ENCODE assay signal across 1 mouse cellular context in the genomic region with DNA sequence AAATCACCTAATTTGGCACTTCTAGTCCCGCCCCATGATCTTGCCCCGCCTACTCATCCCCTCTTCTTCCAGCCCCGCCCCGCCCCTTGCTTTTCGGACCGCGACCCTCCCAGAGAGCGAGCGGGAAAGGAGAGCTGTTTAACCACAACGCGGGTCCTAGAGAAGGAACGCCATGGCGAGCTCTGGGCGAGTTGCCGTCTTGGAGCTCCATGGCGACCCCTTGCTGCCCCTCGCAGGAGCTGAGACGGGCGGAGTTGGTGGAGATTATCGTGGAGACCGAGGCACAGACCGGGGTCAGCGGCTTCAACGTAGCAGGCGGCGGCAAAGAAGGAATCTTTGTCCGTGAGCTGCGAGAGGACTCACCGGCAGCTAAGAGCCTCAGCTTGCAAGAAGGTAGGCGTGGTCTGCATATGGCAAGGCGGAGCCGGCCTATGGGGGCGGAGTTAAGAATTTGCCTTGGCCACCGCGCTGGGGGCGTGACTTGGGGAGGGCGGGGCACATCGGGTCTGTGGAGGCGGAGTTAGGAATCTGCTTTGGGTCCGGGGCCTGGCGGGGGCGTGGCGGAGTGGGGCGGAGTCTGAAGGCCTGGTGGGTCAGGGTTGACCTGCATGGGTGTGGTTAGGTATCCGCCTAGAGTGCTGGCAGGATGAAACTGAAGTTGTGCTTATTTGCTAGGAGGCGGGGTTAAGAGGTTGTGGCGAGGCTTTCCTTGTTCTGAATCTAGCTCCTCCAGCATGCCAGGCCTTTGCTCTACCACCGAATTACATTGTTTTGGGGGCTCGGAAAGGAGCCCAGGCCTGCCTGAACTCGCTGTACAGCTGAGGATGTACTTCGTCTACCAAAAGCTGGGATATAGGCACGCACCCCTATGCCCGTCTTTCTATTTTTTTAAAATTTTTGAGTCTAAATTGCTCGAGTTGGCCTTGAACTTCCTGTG.
TF ChIP-seq lines count a peak whose summit lies in the region.

No protein-coding gene starts in this region.

TF ChIP-seq in CH12.LX, 34 proteins besides CTCF, POLR2A, EP300 and RAD21:
- TF ChIP-seq MXI1 (IDR thresholded peaks at IDR 0.05; ENCODE audit: low read depth, low read length) (peak; percentile 21), PAX5 (IDR thresholded peaks at IDR 0.05; ENCODE audit: low read length) (no peak), MAZ (IDR thresholded peaks at IDR 0.05; ENCODE audit: low read depth, low read length) (peak; percentile 56), HCFC1 (IDR thresholded peaks at IDR 0.05; ENCODE audit: low read depth, low read length) (no peak), JUND (conservative IDR thresholded peaks at IDR 0.05; ENCODE audit: low read depth, low read length) (no peak), POLR2AphosphoS2 (IDR thresholded peaks at IDR 0.05; ENCODE audit: low read depth, low read length) (no peak), MAFK (IDR thresholded peaks at IDR 0.05; ENCODE audit: insufficient replicate concordance, low read length) (no peak), NELFE (IDR thresholded peaks at IDR 0.05; ENCODE audit: low read depth, low read length) (peak; percentile 39; the same call in 1 of the 2 replicates), NRF1 (IDR thresholded peaks at IDR 0.05; ENCODE audit: low read depth, low read length) (no peak), USF2 (conservative IDR thresholded peaks at IDR 0.05; ENCODE audit: low read depth, low read length) (no peak), RCOR1 (conservative IDR thresholded peaks at IDR 0.05; ENCODE audit: low read depth, low read length) (no peak), TCF12 (IDR thresholded peaks at IDR 0.05; ENCODE audit: low read depth, low read length) (no peak), E2F4 (IDR thresholded peaks at IDR 0.05; ENCODE audit: insufficient replicate concordance, low read depth, low read length) (no peak), ZNF384 (IDR thresholded peaks at IDR 0.05; ENCODE audit: low read depth, low read length) (no peak), KAT2A (IDR thresholded peaks at IDR 0.05; ENCODE audit: insufficient replicate concordance, low read length) (no peak), SMC3 (IDR thresholded peaks at IDR 0.05; ENCODE audit: low read depth, low read length) (no peak), UBTF (IDR thresholded peaks at IDR 0.05; ENCODE audit: low read depth, low read length) (peak; percentile 92), GABPA (IDR thresholded peaks at IDR 0.05; ENCODE audit: insufficient replicate concordance, low read depth, low read length) (no peak), IRF4 (IDR thresholded peaks at IDR 0.05; ENCODE audit: low read depth, low read length) (0 out of 2 replicates have a peak, but pooled peaks have one; percentile 4), ZMIZ1 (IDR thresholded peaks at IDR 0.05; ENCODE audit: low read depth, low read length) (no peak), MAX (IDR thresholded peaks at IDR 0.05; ENCODE audit: low read length) (peak; percentile 24; the same call in 1 of the 2 replicates), USF1 (IDR thresholded peaks at IDR 0.05; ENCODE audit: low read depth, low read length) (no peak), JUN (IDR thresholded peaks at IDR 0.05; ENCODE audit: insufficient read depth, low read depth, low read length) (no peak), CHD2 (IDR thresholded peaks at IDR 0.05; ENCODE audit: low read length) (no peak), TBP (conservative IDR thresholded peaks at IDR 0.05; ENCODE audit: low read depth, low read length) (peak; percentile 86), ELF1 (IDR thresholded peaks at IDR 0.05; ENCODE audit: low read depth, low read length) (no peak)
